Mouse (Mus musculus): ENCODE measurements around the gene Htr1f.
"Not testable (repeated sequence)": the region's sequence is repeated elsewhere in the genome, so short reads cannot be mapped to it uniquely, and the experiment has no call there.

Htr1f gene

DNA sequence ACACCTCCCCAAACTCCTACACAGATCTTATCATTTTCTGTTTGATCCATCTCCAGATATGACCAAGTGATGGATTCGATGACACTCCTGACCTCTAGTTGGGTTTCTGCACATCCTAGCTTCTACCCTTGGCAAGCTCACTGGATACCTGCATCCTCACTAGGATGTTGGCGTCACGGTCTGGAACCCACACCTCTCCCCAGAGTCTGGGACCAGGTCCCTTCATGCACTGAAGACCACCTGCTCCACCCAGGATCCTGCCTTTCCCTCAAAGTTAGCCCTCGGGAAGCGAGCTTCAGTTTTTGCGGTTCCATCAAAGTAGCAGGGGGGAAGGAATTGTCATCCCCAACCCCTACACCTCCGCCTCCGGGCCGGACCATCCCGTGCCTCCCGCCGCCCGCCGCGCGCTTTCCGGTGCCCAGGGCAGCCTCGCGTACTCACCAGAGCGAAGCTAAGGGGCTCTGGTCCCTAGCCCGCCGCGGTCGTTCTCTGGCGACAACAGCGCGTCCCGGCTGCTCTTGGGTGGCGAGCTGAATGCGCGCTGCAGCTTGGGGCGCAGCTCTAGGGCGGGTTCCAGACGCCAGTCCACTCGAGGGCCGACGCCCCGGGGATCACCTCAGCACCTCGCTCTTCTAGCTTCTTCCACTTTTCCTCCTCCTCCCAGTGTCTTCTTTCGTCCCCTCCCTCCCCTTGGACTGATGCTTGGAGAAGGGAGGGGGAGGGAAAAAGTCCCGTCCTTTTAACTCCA, at the start of gene Htr1f:
Gene Htr1f (minus strand): TSS at position 671 of the 748 bp plus-strand sequence.
- DNase-seq (ENCODE audit: low spot score), result no peak

DNA sequence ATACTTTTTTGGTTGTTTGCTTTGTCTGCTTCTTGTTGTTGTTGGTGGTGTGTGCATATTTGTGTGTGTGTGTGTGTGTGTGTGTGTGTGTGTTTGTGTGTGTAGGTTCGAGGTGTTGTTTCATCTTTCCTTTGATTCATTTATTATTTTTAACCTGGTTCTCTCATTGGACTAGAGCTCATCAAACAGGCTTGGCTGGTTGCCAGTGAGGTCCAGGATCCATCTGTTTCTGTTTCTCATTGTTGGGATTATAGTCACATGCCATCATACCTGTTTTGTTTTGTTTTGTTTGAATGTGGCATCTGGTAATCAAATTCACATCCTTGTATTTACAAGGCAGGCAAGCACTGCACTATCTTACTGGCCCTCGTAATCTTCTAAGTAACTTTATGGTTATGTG, 34.1 kb upstream of the Htr1f start:
- DNase-seq (ENCODE audit: low spot score), result no peak

DNA sequence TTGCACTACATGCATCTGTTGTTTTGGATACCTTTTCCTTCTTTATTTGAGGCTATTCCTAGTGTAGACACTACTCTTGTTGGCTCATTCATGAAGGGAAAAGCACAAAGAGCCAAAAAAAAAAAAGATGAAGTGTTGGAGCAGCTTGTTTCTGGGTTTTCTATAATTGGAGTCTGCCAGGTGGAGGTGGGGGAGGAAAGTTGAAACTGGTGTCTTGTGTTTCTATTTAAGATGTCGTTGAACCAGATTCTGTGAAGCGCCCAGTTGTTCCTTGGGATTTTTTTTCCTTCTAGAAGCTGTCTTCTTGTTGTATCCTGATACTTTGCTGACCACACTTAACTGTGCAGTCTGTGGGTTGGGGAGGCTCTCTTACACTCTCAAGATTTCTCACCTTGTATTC, 23.7 kb upstream of the Htr1f start:
- DNase-seq (ENCODE audit: low spot score), result no peak

DNA sequence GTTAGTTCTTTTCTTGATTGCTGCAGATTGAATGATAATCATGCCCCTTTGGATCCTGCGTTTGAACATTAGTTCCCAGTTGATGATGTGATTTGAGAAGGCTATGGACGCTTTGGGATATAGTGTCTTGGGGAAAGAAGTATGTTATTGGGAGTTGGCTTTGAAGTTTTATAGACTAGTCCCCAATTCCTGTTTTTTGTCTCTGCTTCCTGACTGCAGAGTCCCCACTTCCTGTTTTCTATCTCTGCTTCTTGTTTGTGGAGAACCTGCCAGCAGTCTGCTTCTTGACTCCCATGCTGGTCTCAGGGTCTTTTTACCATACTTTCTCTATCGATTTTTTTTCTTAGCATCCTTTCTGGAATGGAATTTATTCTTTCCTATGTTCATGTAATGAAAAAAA, 22.2 kb upstream of the Htr1f start:
- DNase-seq (ENCODE audit: low spot score), result no peak

DNA sequence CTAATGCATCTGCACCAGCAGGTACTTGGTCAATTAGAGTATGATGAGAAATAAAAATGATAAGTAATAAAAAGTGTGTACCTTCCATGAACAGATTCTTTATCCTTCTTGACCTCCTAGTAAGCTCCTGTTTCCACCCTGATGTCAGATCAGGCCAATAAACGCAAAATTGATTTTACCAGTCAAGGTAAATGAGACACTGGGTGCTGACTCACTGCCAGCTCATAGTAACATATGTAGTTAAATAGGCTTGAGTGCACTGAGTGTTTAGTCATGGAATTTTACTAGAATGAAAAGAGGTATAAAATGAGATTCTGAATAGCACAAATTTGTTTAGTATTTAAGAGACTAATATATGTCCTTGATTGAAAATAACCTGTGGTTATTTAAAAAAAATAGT, 6.6 kb upstream of the Htr1f start:
- DNase-seq (ENCODE audit: low spot score), result no peak

DNA sequence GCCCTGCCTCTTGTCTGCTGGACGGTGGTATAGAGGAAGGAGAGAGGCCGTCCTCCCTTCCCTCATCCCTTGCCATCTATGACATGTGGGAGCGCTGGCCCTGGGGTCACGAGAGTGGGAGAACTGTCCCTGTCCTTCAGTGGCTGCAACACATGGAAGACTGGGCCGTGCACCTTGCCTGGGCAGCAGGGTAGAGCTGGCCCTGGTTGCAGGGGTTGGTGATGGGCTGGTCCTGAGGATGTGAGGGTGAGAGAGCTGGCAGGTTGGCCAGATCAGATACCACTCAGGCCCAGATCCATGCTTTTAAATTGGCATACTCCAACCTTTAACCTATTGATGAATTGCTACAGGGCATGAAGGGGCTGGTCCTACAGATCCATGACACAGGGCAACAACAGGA, 12.1 kb downstream of the Htr1f start:
- DNase-seq (ENCODE audit: low spot score), result no peak

DNA sequence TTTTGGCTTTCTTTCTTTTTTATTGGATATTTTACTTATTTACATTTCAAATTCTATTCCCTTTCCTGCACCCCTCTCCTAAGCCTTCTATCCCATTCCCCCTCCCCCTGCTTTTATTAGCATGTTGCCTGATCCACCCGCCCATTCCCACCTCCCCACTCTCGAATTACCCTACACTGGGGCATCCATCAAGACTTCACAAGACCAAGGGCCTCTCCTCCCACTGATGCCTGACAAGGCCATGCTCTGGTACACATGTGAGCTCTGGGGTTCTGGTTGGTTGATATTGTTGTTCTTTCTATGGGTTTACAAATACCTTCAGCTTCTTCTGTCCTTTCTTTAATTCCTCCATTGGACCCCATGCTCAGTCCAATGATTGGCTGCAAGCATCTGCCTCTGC, 22.2 kb downstream of the Htr1f start:
- DNase-seq (ENCODE audit: low spot score), result no peak

DNA sequence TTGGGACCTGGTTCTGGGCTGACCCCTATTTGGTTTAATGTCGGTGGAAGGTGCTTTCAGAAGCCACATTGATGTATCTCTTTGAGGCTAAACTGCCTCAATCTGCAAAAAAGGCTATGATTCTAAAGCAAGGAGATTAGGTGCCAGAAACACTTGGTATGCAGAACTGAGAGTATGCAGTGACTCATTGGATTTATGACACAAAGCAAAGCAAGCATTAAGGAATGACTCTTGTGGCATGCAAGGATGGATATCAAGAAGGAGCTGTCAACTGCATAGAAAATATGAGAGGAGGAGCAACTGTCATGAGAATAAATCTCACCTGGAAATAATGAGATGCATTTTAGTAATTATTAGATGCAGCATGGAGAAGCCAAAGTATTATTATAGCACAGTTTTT, 35.8 kb downstream of the Htr1f start:
- no peak for DNase-seq (ENCODE audit: low spot score)

DNA sequence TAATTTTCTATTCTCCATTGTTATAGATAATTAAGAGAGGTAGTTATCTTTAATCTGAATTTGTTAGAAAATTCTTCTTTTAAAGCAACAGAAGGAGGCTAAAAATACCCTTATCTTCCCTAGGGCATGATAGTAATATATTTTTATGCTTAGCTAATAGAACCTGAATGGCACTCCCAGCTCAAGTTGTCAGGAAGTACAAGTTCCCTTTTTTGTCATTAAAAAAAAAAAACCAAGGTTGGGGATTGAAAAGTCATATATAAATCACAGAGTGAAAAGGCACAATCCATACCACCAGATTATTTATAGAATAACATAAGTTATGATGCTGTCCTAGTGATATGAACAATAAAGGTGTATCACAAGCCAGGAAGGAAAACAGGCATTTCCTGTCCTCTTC, 39.4 kb downstream of the Htr1f start:
- DNase-seq (ENCODE audit: low spot score), result no peak

DNA sequence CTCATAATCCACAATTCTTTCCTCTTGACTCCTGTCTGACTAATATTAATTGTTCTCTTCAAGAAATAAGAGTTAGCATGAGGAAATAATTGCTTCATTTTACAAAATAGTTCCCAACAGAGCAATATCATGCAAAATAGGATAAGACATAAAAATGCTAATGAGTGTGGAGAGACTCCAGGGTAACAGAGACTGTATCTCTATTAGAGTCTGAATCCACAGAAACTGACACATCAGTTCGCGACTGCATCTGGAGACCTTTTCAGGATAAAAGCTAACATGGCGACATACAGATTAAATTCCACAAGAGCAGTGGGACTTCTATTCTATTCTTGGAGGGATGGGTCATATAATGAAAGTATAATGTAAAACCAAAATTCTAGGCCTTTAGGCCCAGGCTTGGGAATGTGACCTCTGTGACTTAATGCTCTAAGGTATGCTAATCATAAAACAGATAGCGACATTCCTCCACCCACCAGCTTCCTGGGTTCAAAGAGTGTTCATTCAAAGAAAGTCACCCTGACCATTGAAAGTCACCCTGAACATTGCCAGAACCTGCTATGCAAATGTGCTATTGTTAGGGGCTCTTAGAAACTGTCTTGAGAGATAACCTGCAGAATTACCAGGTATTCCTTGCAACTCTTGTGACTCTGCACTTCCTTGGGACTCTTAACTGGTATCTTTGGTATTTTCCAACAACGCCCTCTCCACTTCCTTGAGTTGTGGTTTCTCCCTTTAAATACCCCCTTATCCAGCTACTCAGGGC, 67.8 kb downstream of the Htr1f start:
- not testable (repeated sequence) for DNase-seq (ENCODE audit: low spot score)

DNA sequence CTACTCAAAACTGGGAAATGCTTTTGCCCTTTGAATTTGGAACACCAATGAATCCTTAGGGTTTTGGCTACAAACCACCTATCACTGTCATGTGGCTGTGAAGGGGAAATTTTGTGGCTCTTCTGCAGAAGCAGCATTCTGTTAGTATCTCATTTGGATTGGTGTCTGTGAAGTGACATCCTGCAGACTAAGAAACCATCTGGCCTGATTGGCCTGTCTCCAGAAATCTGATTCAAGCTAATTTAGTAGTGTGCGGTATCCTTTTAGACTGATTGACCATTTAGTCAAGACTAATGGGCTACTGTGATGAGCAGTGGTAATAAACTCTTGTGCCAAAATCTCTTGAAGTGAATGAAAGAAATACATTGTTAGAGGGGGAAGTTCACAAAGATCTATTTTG, 76.0 kb downstream of the Htr1f start:
- DNase-seq (ENCODE audit: low spot score), result no peak

DNA sequence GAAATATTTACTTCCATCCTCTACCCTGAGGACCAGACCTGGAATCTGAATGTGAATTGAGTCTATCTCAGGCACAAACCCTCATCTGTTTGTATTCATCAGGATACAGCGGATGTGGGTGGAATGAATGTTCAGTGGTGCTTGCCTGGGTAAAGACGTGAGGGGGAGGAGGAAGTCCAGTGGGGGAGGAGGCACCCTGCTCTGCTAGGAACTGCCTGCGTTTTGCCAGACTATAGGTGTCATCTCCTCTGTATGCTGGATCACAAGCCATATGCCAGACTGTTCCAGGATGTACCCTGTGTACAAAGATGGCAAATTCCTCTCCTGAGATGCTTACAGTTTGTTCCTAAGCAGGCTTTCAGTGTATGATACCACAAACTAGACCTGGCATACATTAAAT, 83.3 kb downstream of the Htr1f start:
- DNase-seq (ENCODE audit: low spot score), result no peak

DNA sequence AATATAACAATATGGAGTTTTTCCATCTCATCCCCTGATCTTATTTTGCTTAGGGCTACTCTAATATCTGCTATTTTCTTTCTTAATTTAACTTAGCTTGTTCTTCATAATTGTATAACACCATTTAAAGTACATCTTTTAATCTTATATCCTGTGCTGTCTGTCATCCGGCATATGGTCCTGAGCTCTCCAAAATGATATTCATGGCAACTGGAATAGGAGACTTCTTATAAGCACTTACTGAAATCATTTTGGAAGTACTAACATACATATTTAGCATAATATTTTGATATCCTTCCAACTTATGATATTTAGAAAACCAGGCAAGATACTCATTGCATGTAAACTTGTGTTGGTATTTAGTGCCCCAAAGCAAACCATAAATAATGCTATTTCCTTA, 86.9 kb downstream of the Htr1f start:
- DNase-seq (ENCODE audit: low spot score), result no peak

DNA sequence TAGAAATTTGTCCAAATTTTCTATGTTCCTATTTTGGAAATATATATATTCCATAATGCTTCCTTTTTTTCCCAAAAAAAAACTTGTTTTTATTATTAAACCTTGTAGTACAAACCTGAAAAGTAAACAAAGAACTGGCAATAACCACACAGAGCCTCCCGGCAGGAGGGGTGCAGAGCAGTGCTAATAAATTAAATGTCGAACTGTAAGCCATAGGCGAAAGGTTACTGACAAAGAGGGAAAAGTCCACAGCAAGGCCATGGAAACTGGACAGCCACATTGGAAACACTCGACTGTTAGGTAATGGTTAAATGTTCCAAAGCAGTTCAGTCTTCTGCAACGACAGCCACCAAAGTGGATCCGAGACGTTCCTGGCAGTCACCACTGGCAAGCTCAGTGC, 87.5 kb downstream of the Htr1f start:
- no peak for DNase-seq (ENCODE audit: low spot score)

DNA sequence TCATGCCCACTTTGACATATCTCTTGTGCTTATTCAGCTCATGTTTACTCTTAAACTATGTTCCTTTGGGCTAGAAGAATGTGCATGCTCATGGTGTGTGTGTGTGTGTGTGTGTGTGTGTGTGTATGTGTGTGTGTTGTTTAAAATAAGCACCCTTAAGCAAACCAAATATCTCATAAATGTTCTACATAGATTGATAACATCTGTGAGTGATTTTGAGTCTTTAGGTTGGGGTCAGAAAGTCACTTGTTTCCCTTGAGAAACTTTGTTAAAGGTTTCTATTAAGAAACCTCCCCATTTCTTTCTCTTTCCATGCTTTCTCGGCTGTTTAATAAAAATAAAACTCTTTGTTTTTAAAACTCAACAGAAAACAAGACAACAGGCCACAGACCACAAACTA, 88.1 kb downstream of the Htr1f start:
- DNase-seq (ENCODE audit: low spot score), result peak; percentile 11

DNA sequence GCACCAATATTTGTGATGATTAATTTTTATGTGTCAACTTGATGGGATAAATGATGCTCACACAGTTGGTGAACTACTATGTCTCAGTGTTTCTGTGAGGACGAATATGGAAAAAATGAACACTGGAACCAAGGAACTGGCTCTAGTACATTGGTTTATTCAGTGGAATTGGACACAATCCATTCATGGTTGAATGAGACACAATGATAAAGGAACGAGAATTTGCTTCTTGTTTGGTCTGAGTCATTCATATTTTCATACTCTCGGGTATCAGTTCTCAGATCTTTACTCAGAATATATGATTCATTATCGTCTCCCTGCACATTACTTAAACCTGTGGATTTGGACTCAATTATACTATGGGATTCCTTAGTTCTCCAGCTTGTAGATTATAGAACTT, 90.4 kb downstream of the Htr1f start:
- DNase-seq (ENCODE audit: low spot score), result no peak

DNA sequence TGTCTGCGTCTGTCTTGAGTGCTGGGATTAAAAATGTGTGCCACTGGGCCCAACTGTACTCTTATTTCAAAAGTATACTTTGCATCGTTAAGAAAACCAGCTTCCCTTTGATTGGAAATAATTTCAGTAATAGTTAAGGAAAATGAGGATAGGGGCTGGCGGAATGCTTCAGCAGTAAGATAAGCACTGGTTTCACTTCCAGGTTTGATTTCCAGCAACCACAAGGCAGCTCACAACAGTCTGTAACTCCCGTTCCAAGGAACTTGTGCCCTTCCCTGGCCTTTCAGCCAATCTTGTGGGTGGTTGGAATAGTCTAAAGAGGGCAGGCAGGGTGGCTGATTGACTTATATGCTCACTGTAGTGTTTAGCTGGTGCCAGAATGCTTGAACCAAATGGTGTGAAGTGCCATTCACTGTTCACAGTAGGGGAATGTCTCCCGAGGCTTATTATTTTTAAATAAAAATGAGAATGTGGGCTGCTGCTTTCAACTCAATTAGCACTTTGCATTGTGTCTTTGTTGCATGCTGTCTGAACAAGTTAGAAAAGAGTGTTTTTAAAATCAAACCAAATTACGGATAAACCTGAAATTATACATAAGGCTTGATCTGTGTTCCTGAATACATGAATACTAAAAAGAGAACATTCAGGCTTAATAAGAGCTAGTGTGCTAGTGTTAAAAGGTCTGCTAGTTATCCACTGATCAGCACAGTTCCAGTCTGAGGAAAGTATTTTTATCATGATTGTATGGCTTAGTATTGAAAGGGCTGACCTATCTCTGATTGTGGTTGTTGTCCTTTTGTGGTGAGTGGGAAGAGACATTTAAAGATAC, 103.4 kb downstream of the Htr1f start:
- no peak for DNase-seq (ENCODE audit: low spot score)

DNA sequence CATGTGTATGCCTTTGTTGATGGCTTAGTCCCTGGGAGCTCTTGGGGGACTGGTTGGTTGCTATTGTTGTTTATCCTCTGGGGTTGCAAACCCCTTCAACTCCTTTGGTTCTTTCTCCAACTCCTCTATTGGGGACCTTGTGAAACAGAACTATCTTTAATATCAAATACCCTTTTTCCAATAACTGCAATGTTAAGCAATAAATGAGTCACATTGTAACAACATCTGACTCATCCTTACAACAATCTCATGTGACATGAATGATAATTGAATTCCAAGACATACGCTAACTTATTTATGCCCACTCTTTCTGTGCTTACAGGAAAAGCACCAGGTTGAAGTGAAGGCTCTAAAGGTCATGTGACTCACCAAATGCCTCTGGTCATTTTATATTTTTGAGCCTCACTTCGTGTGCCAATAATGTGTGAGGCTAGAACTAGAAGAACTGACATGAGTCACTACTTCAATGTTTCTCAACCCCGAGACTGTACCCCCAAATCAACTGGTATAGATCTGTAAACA, 116.3 kb downstream of the Htr1f start:
- DNase-seq (ENCODE audit: low spot score), result no peak

DNA sequence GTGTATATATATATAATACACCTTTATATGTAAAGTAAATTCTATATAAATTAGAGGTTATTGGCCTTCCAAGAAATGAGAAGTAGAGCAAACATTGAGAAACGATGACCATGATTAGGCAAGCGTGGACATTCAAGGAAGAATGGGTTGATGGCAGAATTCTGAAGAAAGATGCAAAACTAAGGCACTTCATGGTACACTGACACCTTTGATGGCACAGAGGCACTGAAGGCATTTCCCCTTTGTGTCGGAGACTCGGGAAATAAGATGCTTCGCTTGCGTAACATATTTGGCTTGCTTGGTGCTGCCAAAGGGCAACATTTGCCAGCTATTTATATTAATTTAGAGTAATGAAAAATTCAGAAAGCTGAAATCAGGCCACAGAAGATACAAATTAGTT, 118.1 kb downstream of the Htr1f start:
- no peak for DNase-seq (ENCODE audit: low spot score)

DNA sequence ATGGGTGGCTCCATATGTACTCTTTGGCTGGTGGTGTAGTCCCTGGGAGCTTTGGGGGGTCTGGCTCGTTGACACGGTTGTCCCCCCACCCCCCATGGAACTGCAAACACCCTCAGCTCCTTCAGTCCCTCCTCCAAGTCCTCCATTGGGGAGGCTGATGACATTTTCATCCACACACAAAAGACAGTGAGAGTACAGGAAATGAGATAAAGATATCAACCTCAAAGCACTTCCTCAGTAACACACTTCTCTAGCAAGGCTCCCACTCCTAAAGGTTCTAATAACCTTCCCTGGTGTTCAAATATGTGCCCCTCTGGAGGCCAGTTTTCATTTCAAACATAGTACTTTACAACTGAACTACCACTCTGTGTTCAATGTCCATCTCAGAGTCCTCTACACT, 118.6 kb downstream of the Htr1f start:
- no peak for DNase-seq (ENCODE audit: low spot score)

DNA sequence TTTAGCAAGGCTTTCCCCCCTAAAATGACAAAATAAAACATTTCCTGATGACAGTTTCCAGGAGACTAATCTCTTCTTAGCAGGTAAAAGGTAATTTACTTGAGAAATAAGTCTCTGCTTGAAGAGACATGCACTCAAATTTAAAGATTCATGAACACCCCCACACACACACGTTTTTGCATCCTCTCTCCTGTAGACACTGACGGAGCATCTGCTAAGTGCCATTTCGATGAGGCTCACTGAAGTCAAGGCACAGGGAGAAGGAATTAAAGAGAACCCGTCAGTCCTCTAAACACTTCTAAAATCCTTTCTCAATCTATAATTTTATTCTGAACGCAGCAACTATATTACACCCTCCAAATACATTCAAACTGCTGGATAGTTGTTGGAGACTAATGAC, 131.0 kb downstream of the Htr1f start:
- DNase-seq (ENCODE audit: low spot score), result no peak

DNA sequence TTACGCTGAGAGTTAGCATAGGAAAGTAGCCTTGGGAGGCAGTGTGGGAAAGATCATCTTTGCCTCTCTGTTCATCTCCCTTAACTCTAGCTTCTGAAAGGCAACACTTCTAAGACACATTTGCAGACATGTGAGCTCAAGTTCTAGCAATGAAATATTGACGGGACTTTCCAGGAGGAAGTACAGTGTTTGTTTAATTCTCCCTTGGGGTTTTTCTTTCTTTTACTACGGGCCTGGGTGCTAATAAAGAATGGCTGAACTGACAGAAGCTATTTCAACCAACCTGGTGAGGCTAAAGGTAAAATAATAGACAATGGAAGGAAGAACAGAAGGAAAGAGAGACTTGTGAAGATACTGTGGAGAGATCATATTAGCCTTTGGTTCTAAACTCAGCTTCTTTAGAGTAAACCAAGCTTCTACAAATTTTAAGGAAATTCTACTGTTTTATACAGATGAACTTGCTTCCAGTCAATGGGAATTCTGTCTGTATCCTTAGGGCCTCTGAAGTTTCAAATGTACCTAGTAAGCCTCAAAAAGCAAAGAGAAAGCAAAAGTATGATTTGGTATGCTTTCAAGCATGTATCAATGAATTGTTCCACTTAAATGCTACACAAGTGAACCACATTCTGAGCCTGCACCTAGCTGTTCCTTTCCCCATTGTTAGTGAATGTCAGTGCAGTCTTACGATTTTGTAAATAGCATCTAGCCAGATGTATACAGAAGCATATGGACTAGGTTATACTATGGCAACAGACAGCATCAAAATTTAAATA, 131.9 kb downstream of the Htr1f start:
- DNase-seq (ENCODE audit: low spot score), result no peak

All from urinary bladder, postnatal 14 days (tissue).